Mouse (Mus musculus): ENCODE results near the gene Patj. TPM values are rescaled to one million over a fixed set of nuclear protein-coding genes. Genes with fewer than 3 reads are reported as not detected.
A peak's percentile ranks its signal among the peaks of the same experiment; 100 is the strongest.

Gene Patj
- total RNA-seq, 2 experiments from 2014 or later: 3.0 to 6.1 TPM

- DNase-seq (ENCODE audit: low spot score in 2 of 2): peak; percentile 16 to 33
These were observed 49.0 kb downstream of the Patj start for GRCm38 (mm10) chr4:98444437-98445139.

GRCm38 (mm10) chr4:98449564-98450263, 54.1 kb downstream of the Patj start:
- DNase-seq (ENCODE audit: low spot score in 2 of 2): no peak

DNA sequence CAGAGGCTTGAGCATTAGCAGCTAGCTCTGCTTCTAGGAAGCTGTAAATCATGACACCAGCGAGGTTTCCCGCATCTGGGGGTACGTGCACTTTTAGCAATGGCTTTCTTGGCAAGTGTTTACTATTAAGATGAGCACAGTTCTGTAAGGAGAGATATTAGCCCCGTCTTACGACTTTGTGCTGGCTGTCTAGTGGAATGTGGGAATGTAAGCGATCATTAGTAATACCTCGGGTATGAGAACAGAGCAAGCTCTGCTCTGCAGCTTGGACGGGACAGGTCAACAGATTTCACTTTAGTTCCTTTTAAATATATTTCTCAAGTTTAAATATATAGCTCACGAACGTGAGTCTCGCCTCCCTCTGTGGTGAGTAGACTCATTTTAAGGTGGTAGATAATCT, 54.7 kb downstream of the Patj start:
- DNase-seq (ENCODE audit: low spot score in 2 of 2): no peak

DNA sequence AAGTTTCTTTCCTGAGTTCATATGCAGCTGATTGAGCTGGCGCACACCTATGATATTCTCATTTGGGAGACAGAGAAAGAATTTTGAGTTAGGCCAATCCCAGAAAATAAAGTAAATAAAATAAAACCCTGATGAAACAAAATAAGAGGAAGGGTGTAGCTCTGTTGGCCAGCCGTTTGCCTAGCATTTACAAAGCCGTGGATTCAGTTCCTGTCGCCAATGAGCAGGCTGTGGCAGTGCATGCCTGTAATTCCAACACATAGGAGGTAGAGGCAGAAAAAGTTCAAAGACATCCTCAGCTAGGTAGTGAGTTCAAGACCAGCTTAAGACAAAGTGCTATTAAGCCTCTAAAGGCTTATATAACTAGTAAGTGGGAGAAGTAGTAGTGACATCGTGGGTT, 55.2 kb downstream of the Patj start:
- no peak for DNase-seq (ENCODE audit: low spot score in 2 of 2)

DNA sequence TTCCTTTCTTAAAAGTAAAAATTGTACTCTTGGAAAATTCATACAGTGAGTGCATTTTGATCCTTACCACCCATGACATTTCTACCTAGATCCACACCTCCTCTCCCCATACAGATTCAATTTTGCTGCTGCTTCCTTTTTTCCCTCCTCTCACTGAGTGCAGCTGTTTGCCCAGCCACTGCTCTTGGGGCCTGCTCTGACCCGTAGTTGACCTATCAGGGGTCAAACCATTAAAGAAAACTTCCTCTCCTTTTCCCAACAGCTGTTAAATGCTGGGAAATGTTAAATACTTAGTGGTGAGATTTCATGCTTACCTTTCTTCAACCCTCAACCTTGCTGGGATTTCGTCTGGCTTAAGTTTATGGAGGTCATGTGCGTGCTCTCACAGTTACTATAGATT, 55.7 kb downstream of the Patj start:
- no peak for DNase-seq (ENCODE audit: low spot score in 2 of 2)

DNA sequence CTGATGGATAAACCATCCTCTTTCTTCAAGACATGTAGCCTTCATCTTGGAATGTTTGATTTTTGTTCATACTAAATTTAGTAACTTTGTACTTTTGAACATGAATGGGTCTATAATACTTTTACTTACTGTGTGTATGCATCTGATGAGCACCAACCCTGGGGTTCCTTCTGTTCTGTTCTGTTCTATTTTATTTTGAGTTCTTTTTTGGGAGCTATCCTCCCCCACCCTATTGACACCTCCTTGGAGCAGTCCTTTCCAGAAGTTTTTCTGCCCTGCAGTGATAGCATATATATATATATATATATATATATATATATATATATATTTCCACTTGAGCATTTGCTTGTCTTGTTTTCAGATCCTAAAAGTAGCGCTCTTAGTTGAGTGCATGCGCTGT, 57.1 kb downstream of the Patj start:
- DNase-seq (ENCODE audit: low spot score in 2 of 2): no peak

- no peak for DNase-seq (ENCODE audit: low spot score in 2 of 2)
These were observed 57.6 kb downstream of the Patj start for GRCm38 (mm10) chr4:98453231-98453630.

GRCm38 (mm10) chr4:98455352-98455751, 59.8 kb downstream of the Patj start:
- no peak for DNase-seq (ENCODE audit: low spot score in 2 of 2)

DNA sequence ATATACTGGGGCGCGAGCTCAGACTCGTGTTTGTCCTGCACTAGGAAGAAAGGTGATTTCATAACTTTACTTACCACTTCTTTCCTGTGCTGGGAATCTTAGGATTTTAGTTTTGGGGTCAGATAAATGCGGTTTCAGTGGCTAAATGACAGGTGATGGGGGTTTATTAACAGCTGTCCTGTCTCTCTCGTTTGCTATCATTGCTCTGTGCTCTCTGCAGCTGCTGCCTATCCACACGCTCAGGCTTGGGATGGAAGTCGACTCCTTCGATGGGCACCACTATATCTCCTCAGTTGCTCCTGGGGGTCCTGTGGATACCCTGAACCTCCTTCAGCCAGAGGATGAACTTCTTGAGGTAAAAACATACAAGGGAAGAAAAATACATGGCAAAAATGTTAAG, 60.3 kb downstream of the Patj start:
- no peak for DNase-seq (ENCODE audit: low spot score in 2 of 2)

DNA sequence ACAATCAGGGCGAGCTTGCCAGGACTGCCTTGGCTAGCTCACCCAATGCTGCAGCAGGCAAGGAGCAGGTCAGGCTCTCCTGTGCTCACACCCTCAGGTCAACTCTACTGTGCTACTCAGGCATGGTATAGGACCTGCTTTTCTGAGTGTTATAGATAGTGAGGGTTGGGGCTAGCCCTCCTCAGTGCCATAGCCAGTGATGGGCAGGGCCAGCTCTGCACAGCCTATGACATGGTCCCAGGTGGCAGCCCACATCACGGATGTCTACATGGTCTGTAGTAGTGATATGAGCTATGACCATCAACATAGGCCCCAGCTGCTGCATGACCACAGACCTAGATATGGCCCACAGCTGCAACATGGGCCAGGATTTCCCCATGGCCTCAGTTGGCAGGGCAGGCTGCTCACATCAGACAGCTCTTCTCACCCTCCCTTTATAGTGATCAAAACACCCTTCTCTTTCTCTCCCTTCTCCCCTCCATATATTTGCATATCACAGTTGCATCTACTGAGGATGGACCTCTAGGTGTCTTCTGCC, 66.3 kb downstream of the Patj start:
- DNase-seq (ENCODE audit: low spot score in 2 of 2): no peak

DNA sequence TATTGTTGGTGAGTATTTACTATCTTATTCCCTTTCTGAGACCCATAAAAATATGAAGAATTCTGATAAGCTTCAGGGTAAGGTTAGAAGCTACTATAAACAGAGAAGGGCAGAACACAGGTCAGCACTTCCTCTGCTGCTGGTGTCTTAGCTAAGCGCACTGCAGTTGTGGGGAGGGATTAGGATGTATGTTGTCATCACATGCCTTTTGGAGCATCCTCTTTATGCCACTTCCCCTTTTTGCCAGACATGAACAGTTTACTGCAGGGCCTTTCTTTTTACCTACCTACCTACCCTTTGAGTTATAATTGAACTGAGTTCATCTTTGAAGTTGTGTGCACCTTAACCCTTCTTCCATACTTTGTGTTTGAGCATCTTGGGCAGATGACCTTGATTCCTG, 69.9 kb downstream of the Patj start:
- no peak for DNase-seq (ENCODE audit: low spot score in 2 of 2)

- no peak for DNase-seq (ENCODE audit: low spot score in 2 of 2)
These were observed 70.3 kb downstream of the Patj start for GRCm38 (mm10) chr4:98465886-98466285.

DNA sequence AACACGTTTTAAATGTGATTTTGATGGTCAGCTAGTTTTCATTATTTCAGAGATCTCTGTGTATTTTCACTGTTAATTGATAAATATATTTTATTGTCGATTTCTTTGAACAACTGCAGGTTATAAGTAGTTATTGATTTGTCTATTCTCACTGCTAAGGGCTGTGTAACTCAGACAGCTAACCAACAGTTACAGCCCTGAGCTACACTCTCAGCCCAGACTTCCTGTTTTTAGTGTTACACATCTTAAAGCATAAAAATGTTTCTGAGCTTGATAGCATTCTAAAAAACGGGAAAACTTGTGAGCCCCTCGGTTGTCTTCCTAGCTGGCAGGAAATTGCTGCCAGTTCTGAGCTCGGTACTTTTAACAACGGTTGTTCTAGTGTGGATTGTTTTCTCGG, 75.8 kb downstream of the Patj start:
- no peak for DNase-seq (ENCODE audit: low spot score in 2 of 2)

- DNase-seq (ENCODE audit: low spot score in 2 of 2): no peak
These were observed 77.9 kb downstream of the Patj start for GRCm38 (mm10) chr4:98473491-98473890.

GRCm38 (mm10) chr4:98478005-98478404, 82.4 kb downstream of the Patj start:
- DNase-seq (ENCODE audit: low spot score in 2 of 2): no peak

- DNase-seq (ENCODE audit: low spot score in 2 of 2): no peak
These were observed 90.9 kb downstream of the Patj start for GRCm38 (mm10) chr4:98486475-98486874.

GRCm38 (mm10) chr4:98486901-98487300, 91.3 kb downstream of the Patj start:
- no peak for DNase-seq (ENCODE audit: low spot score in 2 of 2)

DNA sequence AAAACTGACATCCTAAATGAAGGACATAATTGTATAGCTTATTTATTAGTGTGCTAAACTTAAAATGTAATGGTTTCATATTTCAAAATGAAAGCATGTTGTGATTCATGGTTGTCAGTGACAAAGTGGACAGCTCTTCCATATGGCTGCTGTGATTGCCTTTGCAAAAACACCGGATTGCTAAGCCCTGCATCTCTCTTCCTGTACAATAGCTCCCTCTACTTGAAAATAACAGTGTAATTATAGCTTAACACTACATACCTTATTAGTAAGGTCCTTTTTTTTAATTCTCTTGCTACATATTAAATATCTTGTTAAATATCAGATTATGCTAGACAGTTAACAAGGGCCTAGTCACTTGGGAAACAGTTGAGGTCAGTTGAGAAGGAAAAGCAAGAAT, 93.8 kb downstream of the Patj start:
- no peak for DNase-seq (ENCODE audit: low spot score in 2 of 2)

DNA sequence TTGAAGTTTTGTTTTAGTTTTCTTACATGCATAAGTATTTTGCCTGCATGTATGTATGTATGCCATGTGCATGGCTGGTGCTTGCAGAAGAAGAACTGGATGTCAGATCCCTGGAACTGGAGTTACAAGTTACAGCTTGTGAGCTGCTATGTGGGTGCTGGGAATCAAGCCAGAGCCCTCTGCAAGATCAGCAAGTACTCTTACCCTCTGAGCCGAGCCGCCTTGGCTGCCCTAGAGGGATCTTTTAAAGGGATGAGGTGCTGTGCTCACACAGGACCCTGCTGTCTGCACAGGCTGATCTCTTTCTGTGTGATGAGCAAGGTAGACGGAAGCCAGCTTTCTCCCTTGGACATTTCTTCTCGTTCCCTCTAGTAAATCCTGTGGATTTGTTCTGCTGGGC, 102.8 kb downstream of the Patj start:
- DNase-seq (ENCODE audit: low spot score in 2 of 2): no peak

GRCm38 (mm10) chr4:98500182-98500581, 104.6 kb downstream of the Patj start:
- no peak for DNase-seq (ENCODE audit: low spot score in 2 of 2)

DNA sequence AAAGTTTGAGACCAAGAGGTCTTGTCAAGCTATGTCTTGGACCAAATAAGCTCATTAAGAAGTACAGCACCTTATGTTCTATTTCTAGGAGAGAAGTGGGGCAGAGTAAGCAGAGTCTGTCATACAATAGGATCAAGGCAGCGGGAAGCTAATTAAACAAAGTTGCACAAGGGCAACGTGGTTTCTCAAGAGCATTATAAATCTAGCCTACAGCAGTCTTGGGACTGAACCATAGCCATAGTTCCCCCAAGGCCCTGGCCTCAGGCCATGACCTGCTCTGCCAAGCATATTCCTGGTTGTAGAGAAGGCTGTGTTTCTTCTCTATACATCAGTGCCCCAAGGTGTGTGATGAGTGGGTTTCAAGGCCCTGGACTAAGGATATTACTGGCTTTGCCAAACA, 105.3 kb downstream of the Patj start:
- peak; percentile 19 to 28 for DNase-seq (ENCODE audit: low spot score in 2 of 2)

DNA sequence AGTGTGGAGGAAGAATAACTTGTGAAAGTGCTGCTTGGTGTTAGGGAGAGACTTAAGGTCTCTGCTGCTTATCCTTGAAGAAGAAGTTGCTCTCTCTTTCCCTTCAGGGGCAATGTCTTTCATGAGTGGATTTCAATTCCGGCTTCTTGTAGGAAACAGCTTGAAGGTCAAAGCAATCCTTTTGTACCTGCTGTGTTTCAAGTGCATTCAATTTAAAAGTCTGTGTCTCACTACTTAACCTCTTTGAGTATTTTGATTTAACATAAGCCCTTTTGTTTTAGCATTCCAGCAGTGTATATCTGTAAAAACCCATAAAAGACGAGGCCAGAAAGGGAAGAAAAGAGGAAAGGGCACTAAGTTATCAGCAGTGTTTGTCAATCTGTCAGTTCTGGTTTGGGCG, 109.2 kb downstream of the Patj start:
- no peak for DNase-seq (ENCODE audit: low spot score in 2 of 2)

Measured in adrenal gland, adult 18-20 months (tissue).